Mouse (Mus musculus) neural tube, embryonic 14.5 days (tissue): ENCODE measurements around the gene Pacs1. TPM values are rescaled to one million over a fixed set of nuclear protein-coding genes. Genes with fewer than 3 reads are reported as not detected.
"Not testable (repeated sequence)": the region's sequence is repeated elsewhere in the genome, so short reads cannot be mapped to it uniquely, and the experiment has no call there.

ENCODE experiments used
- ATAC-seq: fragments of 200-750 bp; cut with Nextera tagmentation; 2 replicates; pipeline ENCODE4 v1.8.0; 2017; ENCODE audit warnings: low read depth, mild to moderate bottlenecking, moderate TSS enrichment, moderate library complexity
- H3K27ac ChIP-seq: fragments of 300-500 bp; sonication (generic); 2 replicates; pipeline ENCODE4 v1.5.1; 2014; ENCODE audit warnings: low read depth, mild to moderate bottlenecking, control low read depth, low read length, moderate library complexity, mixed read lengths
- H3K27me3 ChIP-seq: fragments of 300-500 bp; sonication (generic); 2 replicates; pipeline ENCODE4 v1.6.1; 2014; ENCODE audit warnings: low read length; ENCODE audit not compliant: control insufficient read depth, insufficient read depth
- H3K36me3 ChIP-seq: fragments of 300-500 bp; sonication (generic); 2 replicates; pipeline ENCODE4 v1.6.1; 2014; ENCODE audit warnings: low read length, mixed read lengths; ENCODE audit not compliant: control insufficient read depth, insufficient read depth
- H3K4me1 ChIP-seq: fragments of 300-500 bp; sonication (generic); 2 replicates; pipeline ENCODE4 v1.6.1; 2014; ENCODE audit warnings: low read length; ENCODE audit not compliant: control insufficient read depth, insufficient read depth
- H3K4me2 ChIP-seq: fragments of 300-500 bp; sonication (generic); 2 replicates; pipeline ENCODE4 v1.6.1; 2014; ENCODE audit warnings: mild to moderate bottlenecking, low read depth, low read length, control low read depth
- H3K4me3 ChIP-seq: fragments of 300-500 bp; sonication (generic); 2 replicates; pipeline ENCODE4 v1.5.1; 2014; ENCODE audit warnings: low read depth, low read length, control low read depth, mixed read lengths
- H3K9ac ChIP-seq: fragments of 300-500 bp; sonication (generic); replicated peaks from 2 replicates; pipeline ENCODE4 v1.6.1; 2014; ENCODE audit warnings: low read depth, mild to moderate bottlenecking, control low read depth, low read length, mixed read lengths
- H3K9me3 ChIP-seq: fragments of 300-500 bp; sonication (generic); 2 replicates; pipeline ENCODE4 v1.6.1; 2016; ENCODE audit warnings: low read length; ENCODE audit not compliant: control insufficient read depth
- WGBS: fragments of 180-500 bp; shearing (Covaris S2); extraction: QIAGEN DNeasy Blood & Tissue Kit; methylation state at CpG from one replicate; pipeline ENCODE4 v1.1.7; 2014; 5-methylcytosine and 5-hydroxymethylcytosine counted together
- polyA plus RNA-seq: library from polyadenylated mRNA; unstranded; fragments of >200 nt; fragmentation: Nextera tagmentation; extraction: Ambion mirVana; gene quantifications from 2 replicates; pipeline ENCODE4 v1.2.1, GENCODE M21; 2014

The Pacs1 gene
- polyA plus RNA-seq, 1 experiment from 2014 or later: 56.9 TPM

DNA sequence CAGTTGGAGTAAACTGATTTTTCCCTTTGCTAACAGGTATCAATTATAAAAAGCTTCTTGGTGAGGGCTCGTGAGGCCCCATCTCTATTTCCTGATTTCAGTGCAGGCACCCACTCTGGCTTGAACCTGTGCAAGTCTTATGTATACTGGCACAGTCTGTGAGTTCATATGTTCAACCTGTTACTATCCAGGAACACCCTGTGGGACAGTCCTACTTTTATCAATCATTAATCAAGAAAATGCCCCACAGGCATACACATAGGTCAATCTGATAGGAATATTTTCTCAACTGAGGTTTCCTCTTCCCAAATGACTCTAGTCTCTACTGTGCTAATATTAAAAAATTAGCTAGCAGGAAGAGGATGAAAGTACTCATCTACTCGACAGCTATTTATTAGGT lies 42.8 kb downstream of the Pacs1 start:
- Histone ChIP-seq H3K27ac (no peak overlapping the region), H3K9ac (no peak overlapping the region), H3K4me3 (no peak overlapping the region), H3K9me3 (no peaks in the 10 kb centered on the region), H3K27me3 (no peaks in the 10 kb centered on the region), H3K4me1 (no peaks in the 10 kb centered on the region), H3K4me2 (no peak overlapping the region), H3K36me3 (no peaks in the 10 kb centered on the region)
- no peak for ATAC-seq
- 94% methylated on average over 2 of the region's 2 CpGs for WGBS

DNA sequence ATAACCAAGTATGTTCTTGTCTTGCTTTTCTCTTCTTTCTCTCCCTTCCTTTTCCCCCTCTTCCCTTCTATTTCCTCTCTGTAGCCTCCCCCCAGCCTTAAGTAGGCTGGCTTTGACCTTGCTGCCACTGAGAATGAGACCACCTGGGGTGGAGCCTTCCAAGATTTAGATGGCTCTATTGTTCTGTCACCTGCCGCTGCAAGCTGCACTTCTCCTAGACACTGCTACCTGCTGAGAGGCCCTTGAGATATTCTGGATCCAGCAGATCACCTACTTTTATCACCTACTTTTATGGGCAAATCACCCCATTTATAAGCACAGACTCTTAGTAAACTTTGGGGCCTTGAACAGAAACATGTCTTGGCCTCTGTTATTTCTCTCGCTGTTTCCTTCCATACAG lies 48.3 kb downstream of the Pacs1 start:
- Histone ChIP-seq H3K27ac (no peak overlapping the region), H3K36me3 (no peaks in the 10 kb centered on the region), H3K27me3 (no peaks in the 10 kb centered on the region), H3K4me2 (no peak overlapping the region), H3K4me1 (no peaks in the 10 kb centered on the region), H3K4me3 (no peak overlapping the region), H3K9me3 (no peaks in the 10 kb centered on the region), H3K9ac (no peak overlapping the region)
- WGBS: 35% methylated on average over 2 of the region's 2 CpGs
- ATAC-seq: no peak

DNA sequence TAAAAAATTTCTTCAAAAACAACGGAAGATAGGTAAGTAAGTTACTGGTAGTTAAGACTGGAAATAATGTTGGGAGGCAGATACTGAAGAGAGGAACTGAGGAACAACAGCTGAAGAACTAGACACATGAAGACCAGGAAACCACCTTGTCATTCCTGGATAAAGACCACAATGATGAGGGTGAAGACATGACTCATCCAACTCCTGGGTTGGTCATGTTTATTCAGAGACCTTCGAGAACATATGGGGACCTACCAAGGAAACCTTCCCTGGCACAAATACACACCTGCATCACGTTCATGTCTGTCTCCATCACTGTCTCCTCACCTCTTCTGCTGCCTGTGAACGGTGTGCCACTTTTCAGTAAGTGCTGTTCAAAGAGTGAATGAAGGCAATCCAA lies 48.8 kb downstream of the Pacs1 start:
- H3K4me1 ChIP-seq: no peaks in the 10 kb centered on the region
- no peak overlapping the region for H3K9ac ChIP-seq
- H3K27me3 ChIP-seq: no peaks in the 10 kb centered on the region
- no peaks in the 10 kb centered on the region for H3K9me3 ChIP-seq
- no peak overlapping the region for H3K4me3 ChIP-seq
- no peaks in the 10 kb centered on the region for H3K36me3 ChIP-seq
- H3K4me2 ChIP-seq: no peak overlapping the region
- 88% methylated on average over 4 of the region's 4 CpGs for WGBS
- no peak overlapping the region for H3K27ac ChIP-seq
- ATAC-seq: no peak

DNA sequence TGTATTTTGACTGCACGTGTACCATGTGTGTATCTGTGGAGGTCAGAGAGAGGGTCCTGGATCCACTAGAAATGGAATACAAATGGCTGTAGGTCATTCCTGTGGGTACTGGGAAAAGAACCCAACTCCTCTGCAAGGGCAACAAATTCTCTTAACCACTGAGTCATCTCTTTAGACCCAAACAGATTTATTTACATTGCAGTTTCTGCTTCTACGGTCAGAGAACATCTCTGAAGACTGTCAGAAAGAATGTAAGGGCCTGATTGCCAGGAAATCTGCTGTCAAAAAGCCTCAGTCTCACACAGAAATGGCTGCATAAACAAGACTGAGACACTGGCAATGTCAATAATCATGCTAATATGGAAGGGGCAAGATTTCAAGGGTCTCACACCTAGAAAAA lies 51.0 kb downstream of the Pacs1 start:
- Histone ChIP-seq H3K9me3 (no peaks in the 10 kb centered on the region), H3K36me3 (no peaks in the 10 kb centered on the region), H3K4me3 (no peak overlapping the region), H3K9ac (no peak overlapping the region), H3K27ac (no peak overlapping the region), H3K4me1 (no peaks in the 10 kb centered on the region), H3K27me3 (no peaks in the 10 kb centered on the region), H3K4me2 (no peak overlapping the region)
- no peak for ATAC-seq
- WGBS: 80% methylated on average over 2 of the region's 2 CpGs

DNA sequence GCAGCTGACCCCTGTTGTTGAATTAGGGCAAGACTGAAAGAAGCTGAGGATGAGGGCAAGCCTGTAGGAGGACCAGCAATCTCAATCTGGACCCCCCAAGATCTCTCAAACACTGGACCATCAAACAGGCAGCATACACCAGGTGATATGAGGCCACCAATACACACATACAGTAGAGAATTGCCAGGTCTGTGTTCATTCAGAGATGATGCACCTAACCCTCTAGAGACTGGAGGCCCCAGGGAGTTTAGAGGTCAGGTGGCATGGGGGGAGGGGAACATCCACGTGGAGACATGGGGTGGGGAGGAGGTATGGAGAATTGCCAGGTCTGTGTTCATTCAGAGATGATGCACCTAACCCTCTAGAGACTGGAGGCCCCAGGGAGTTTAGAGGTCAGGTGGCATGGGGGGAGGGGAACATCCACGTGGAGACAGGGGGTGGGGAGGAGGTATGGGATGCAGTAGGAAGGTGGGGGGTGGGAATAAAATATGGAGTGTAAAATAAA lies 51.6 kb downstream of the Pacs1 start:
- WGBS: 19% methylated on average over 2 of the region's 2 CpGs
- H3K27me3 ChIP-seq, H3K27ac ChIP-seq, H3K4me2 ChIP-seq, H3K9me3 ChIP-seq, H3K36me3 ChIP-seq, H3K9ac ChIP-seq, H3K4me3 ChIP-seq, H3K4me1 ChIP-seq, ATAC-seq: not testable (repeated sequence)

DNA sequence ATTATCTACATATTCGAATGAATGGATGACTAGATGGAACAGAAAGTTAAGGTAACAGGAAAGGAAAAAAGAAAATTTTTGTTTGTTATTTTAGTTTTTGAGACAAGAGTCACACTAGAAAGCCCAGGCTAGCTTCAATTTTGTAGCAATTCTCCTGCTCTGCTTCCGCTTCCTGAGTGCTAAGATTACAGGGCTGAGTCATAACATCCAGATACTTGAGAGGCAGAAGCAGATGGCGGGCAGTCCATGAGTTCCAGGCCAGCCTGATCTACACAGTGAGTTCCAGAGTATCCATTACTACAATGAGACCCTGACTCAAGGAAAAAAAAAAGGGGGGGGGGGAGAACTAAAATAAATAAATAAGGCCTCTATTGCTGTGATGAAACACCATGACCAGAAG lies 52.5 kb downstream of the Pacs1 start:
- Histone ChIP-seq H3K4me1 (no peaks in the 10 kb centered on the region), H3K9ac (no peak overlapping the region), H3K9me3 (no peaks in the 10 kb centered on the region), H3K4me3 (no peak overlapping the region), H3K27ac (no peak overlapping the region), H3K36me3 (no peaks in the 10 kb centered on the region), H3K4me2 (no peak overlapping the region), H3K27me3 (no peaks in the 10 kb centered on the region)
- no peak for ATAC-seq
- 94% methylated on average over 3 of the region's 3 CpGs for WGBS

DNA sequence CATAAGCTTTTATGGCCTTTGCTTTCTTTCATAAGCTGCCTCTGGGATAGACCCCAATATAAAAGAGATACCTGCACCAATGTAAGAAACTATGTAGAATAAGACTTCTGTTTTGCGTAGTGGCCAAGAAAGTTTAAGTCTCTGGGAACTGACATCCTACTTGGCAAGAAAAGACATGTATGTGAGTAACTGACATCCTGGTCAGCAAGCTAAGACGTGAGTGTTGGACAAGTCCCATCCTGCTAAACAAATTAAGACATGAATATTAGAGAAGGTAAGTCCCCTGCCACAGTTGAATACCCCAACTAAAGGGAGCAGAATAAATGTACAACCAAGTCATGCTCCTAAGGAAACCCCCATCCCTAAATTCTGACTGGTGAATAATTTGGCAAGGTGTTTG lies 71.2 kb downstream of the Pacs1 start:
- H3K27me3 ChIP-seq: no peaks in the 10 kb centered on the region
- 98% methylated on average over 2 of the region's 2 CpGs for WGBS
- H3K9ac ChIP-seq: no peak overlapping the region
- no peak overlapping the region for H3K4me3 ChIP-seq
- H3K9me3 ChIP-seq: no peaks in the 10 kb centered on the region
- H3K4me2 ChIP-seq: no peak overlapping the region
- ATAC-seq: no peak
- no peaks in the 10 kb centered on the region for H3K36me3 ChIP-seq
- no peak overlapping the region for H3K27ac ChIP-seq
- H3K4me1 ChIP-seq: no peaks in the 10 kb centered on the region

DNA sequence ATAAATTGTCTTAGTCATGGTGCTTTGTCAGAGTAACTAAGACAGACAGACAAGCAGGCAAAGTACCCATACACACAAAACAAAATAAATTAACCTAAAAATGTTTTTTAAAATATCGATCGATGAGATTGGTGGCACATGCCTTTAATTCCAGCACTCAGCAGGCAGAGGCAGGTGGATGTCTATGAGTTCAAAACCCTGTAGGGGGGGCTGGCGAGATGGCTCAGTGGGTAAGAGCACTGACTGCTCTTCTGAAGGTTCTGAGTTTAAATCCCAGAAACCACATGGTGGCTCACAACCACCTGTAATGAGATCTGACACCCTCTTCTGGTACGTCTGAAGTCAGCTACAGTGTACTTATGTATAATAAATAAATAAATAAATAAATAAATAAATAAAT lies 72.3 kb downstream of the Pacs1 start:
- not testable (repeated sequence) for H3K4me1 ChIP-seq, ATAC-seq, H3K36me3 ChIP-seq, H3K9ac ChIP-seq, H3K4me3 ChIP-seq, H3K9me3 ChIP-seq, H3K27ac ChIP-seq, H3K27me3 ChIP-seq, H3K4me2 ChIP-seq
- 89% methylated on average over 4 of the region's 4 CpGs for WGBS

DNA sequence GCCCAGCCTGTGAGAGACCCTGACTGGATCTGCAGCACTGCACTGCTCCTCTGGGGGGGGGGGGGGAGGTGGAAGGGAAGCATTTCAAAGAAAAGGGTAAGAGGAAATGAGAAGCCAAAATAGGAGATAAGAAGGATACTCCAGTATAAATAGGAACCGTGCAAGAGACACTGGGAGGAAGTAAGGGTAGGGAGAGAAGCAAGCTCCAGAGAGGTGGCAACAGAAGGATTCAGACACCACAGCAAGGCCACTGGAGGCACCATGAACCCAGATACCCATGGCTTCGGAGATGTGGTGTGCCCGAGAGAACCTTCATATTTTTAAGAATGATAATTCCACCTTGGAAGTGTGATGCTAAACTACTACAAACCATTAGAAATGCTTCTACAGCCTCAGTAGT lies 74.4 kb downstream of the Pacs1 start:
- Histone ChIP-seq H3K9me3 (no peaks in the 10 kb centered on the region), H3K27me3 (no peaks in the 10 kb centered on the region), H3K9ac (no peak overlapping the region), H3K4me3 (no peak overlapping the region), H3K4me1 (no peaks in the 10 kb centered on the region), H3K27ac (no peak overlapping the region), H3K36me3 (no peaks in the 10 kb centered on the region), H3K4me2 (no peak overlapping the region)
- WGBS: 92% methylated on average over 3 of the region's 3 CpGs
- no peak for ATAC-seq
